Mouse (Mus musculus) hindbrain, embryonic 15.5 days (tissue): ENCODE results near the gene Best2. TPM values are rescaled to one million over a fixed set of nuclear protein-coding genes. Genes with fewer than 3 reads are reported as not detected.
A peak's percentile ranks its signal among the peaks of the same experiment; 100 is the strongest.

Experiments
- ATAC-seq: fragments of 200-750 bp; cut with Nextera tagmentation; 2 replicates; pipeline ENCODE4 v1.8.0; 2017; ENCODE audit warnings: low read depth, moderate number of reproducible peaks, moderate TSS enrichment; ENCODE audit not compliant: low FRiP score
- H3K27ac ChIP-seq: fragments of 300-500 bp; sonication (generic); replicated peaks from 2 replicates; pipeline ENCODE4 v1.5.1; 2015; ENCODE audit warnings: mild to moderate bottlenecking, inconsistent platforms
- H3K27me3 ChIP-seq: fragments of 300-500 bp; sonication (generic); 2 replicates; pipeline ENCODE4 v1.6.1; 2015; ENCODE audit warnings: control low read depth, inconsistent platforms
- H3K36me3 ChIP-seq: fragments of 300-500 bp; sonication (generic); 2 replicates; pipeline ENCODE4 v1.6.1; 2015; ENCODE audit warnings: control low read depth, inconsistent platforms
- H3K4me1 ChIP-seq: fragments of 300-500 bp; sonication (generic); replicated peaks from 2 replicates; pipeline ENCODE4 v1.6.1; 2015; ENCODE audit warnings: control low read depth, inconsistent platforms
- H3K4me2 ChIP-seq: fragments of 300-500 bp; sonication (generic); 2 replicates; pipeline ENCODE4 v1.6.1; 2015; ENCODE audit warnings: moderate library complexity, mild to moderate bottlenecking, inconsistent platforms
- H3K4me3 ChIP-seq: fragments of 300-500 bp; sonication (generic); 2 replicates; pipeline ENCODE4 v1.5.1; 2015; ENCODE audit warnings: mild to moderate bottlenecking, inconsistent platforms
- H3K9ac ChIP-seq: fragments of 300-500 bp; sonication (generic); 2 replicates; pipeline ENCODE4 v1.6.1; 2015; ENCODE audit warnings: inconsistent platforms
- H3K9me3 ChIP-seq: fragments of 300-500 bp; sonication (generic); 2 replicates; pipeline ENCODE4 v1.6.1; 2016; ENCODE audit warnings: control low read depth, inconsistent platforms
- WGBS: fragments of 180-500 bp; shearing (Covaris S2); methylation state at CpG from one replicate; pipeline ENCODE4 v1.1.7; 2015; 5-methylcytosine and 5-hydroxymethylcytosine counted together
- polyA plus RNA-seq: library from polyadenylated mRNA; unstranded; fragments of >200 nt; fragmentation: Nextera tagmentation; extraction: Ambion mirVana; gene quantifications from 2 replicates; pipeline ENCODE4 v1.2.1, GENCODE M21; 2015

Gene Best2
- polyA plus RNA-seq: 0.08 TPM in 1 of 2 replicates, not detected in the other

DNA sequence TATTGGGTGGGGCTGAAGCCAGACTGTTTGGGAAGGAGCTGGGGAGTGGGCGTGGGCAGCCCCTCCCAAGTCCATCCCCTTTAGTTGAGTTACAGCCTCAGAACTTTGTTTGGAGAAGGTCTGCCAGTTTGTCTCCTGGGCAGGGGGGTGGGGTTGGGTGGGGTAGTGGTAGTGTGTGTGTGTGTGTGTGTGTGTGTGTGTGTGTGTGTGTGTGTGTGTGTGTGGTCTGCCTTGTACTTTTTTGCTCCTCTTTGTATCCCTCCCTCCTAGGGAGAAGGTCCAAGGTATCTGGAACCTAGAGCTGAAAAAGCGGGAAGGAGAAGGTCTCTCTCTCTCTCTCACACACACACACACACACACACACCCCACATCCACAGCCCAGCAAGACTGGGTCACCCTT, at the start of gene Best2:
Best2 (minus strand) TSS at position 101 of the 400 bp plus-strand sequence.
- Histone ChIP-seq H3K4me3 (peak within 1 kb of the TSS; percentile 41), H3K9ac (peak within 1 kb of the TSS; percentile 56), H3K4me2 (peak within 1 kb of the TSS; percentile 84), H3K4me1 (peaks cover 7% of the 10 kb centered on the region), H3K9me3 (no peaks in the 10 kb centered on the region), H3K27ac (no peak within 1 kb of the TSS), H3K36me3 (peaks cover 14% of the 10 kb centered on the region), H3K27me3 (peaks cover 33% of the 10 kb centered on the region)
- no peak for ATAC-seq
- WGBS: 60% methylated on average over 2 of the region's 2 CpGs

- no peaks in the 10 kb centered on the region for H3K27me3 ChIP-seq
- no peak overlapping the region for H3K9ac ChIP-seq
- no peak for ATAC-seq
- no peak overlapping the region for H3K27ac ChIP-seq
- no peak overlapping the region for H3K4me2 ChIP-seq
- H3K4me1 ChIP-seq: peaks cover 26% of the 10 kb centered on the region
- no peaks in the 10 kb centered on the region for H3K9me3 ChIP-seq
- 97% methylated on average over 4 of the region's 4 CpGs for WGBS
- H3K4me3 ChIP-seq: no peak overlapping the region
- peaks cover 28% of the 10 kb centered on the region for H3K36me3 ChIP-seq
Observed at GRCm38 (mm10) chr8:85062603-85063002, 48.3 kb upstream of the Best2 start.

- no peaks in the 10 kb centered on the region for H3K27me3 ChIP-seq
- H3K9me3 ChIP-seq: no peaks in the 10 kb centered on the region
- under 1% methylated on average over 52 of the region's 53 CpGs for WGBS
- H3K36me3 ChIP-seq: peaks cover 25% of the 10 kb centered on the region
- peak within 1 kb of the TSS; percentile 92 for H3K9ac ChIP-seq
- peak; percentile 92 for ATAC-seq
- peaks cover 26% of the 10 kb centered on the region for H3K4me1 ChIP-seq
- H3K4me2 ChIP-seq: peak within 1 kb of the TSS; percentile 77
- H3K27ac ChIP-seq: peak within 1 kb of the TSS; percentile 85
- H3K4me3 ChIP-seq: peak within 1 kb of the TSS; percentile 97
Observed at GRCm38 (mm10) chr8:85059879-85060616, 45.7 kb upstream of the Best2 start, which contains the start of gene Fbxw9. Gene Fbxw9, plus strand, starts transcription at chr8:85060055.

DNA sequence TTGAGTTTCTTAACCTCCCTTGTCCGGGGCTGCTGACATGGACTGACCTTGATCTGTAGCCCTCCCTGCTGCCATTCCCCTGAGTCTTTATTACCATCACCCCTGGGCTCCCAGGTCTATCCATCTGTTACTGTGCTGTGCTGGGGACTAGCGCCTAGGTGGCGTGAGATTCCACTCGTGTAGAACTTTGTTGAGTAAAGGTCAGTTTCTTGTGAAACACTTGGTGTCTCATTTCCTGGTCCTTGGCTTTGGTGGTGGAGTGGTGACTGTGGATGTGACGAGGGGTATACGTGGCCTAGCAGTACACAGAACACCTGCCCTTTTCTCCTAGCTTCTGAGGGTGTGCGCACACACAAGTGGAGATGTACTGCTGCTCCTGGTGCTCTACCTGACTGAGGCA, 43.0 kb upstream of the Best2 start:
- H3K4me2 ChIP-seq: no peak overlapping the region
- no peaks in the 10 kb centered on the region for H3K9me3 ChIP-seq
- H3K36me3 ChIP-seq: peaks cover 39% of the 10 kb centered on the region
- no peak overlapping the region for H3K4me3 ChIP-seq
- no peaks in the 10 kb centered on the region for H3K27me3 ChIP-seq
- H3K27ac ChIP-seq: no peak overlapping the region
- no peak for ATAC-seq
- 85% methylated on average over 7 of the region's 7 CpGs for WGBS
- no peak overlapping the region for H3K9ac ChIP-seq
- H3K4me1 ChIP-seq: peaks cover 25% of the 10 kb centered on the region

DNA sequence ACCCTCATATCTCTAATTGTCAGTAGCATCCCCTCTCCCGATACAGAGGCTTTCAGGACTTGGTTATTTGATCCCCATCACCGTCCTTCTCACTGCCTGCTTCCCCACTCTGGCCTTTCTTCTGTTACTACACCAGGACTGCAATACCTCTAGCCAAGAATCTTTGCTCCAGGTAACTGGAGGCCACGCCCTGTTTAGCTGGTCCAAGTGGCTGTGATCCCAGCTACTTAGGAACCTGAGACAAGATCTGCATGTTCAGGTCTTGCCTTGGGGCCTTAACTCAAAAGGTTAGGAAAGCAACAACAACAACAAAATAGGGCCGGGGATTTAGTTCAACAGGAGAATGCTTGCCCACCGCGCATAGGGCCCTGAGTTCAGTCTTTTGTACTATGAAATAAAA, 29.3 kb upstream of the Best2 start:
- Histone ChIP-seq H3K9ac (no peak overlapping the region), H3K27ac (no peak overlapping the region), H3K4me1 (peaks cover 11% of the 10 kb centered on the region), H3K36me3 (peaks cover 70% of the 10 kb centered on the region), H3K4me3 (no peak overlapping the region), H3K9me3 (no peaks in the 10 kb centered on the region), H3K4me2 (no peak overlapping the region), H3K27me3 (no peaks in the 10 kb centered on the region)
- no peak for ATAC-seq
- WGBS: 97% methylated on average over 6 of the region's 6 CpGs

DNA sequence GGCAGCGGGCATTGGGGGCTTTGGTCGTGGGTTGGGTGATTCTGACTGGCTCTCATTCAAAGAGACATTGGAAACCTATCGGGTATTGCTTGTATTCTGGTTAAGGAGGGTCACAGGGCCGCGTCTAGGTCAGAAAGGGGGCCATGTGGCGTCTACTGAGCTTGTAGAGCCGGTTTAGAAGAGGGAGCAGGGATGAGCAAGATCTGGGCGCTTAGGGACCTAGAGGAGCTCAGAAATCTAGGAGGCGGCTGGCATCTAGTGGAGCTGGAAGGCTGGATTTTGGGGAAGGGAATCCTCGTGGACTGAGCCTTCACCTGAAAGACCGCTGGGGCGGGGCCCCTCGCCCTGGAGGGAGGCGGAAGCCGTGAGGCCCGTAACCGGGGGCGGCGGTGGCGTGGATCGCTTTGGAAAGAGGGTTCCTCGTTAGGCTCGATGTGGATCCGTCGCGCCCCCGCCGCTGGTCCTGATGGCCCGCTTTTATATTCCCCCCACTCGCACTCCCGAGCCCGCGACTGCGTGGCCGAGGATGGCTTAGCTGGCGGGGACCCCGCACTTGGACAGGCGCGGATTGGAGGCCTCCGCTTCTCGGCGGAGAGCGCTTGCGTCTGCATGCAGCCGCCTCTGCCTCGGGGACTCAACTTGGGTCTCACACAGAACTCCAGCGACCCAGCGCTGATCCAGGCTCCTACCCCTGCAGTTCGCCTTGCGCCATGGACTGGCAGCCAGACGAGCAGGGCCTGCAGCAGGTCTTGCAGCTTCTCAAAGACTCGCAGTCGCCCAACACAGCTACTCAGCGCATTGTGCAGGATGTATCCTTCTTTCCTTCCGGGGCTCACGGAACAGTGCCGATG, 23.6 kb upstream of the Best2 start:
- H3K4me2 ChIP-seq: peak overlapping the region; percentile 94
- peaks cover 37% of the 10 kb centered on the region for H3K4me1 ChIP-seq
- peak overlapping the region; percentile 99 for H3K27ac ChIP-seq
- H3K36me3 ChIP-seq: peaks cover 19% of the 10 kb centered on the region
- H3K4me3 ChIP-seq: peak overlapping the region; percentile 87
- peak overlapping the region; percentile 90 for H3K9ac ChIP-seq
- no peaks in the 10 kb centered on the region for H3K9me3 ChIP-seq
- under 1% methylated on average over 54 of the region's 57 CpGs for WGBS
- peak; percentile 17; the same call in 1 of the 2 replicates for ATAC-seq
- H3K27me3 ChIP-seq: no peaks in the 10 kb centered on the region

DNA sequence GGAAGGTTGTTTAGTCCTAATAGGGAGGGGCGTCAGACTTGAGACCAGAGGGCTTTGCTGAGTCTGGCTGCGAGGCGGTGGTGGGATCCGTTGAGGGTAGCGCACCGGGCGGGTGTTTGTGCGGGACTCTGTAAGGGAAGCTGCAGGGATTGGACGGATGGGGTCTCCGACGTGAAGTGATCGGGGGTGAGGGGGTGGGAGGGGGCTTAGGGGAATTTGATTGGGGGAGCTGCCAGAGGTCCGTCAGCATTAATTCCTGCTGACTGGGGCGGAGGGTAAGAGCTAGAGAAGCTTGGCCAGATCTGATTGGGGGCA, 23.0 kb upstream of the Best2 start:
- peak overlapping the region; percentile 90 for H3K9ac ChIP-seq
- under 1% methylated on average over 14 of the region's 14 CpGs for WGBS
- peak; percentile 68 for ATAC-seq
- peaks cover 37% of the 10 kb centered on the region for H3K4me1 ChIP-seq
- H3K4me3 ChIP-seq: peak overlapping the region; percentile 87
- peak overlapping the region; percentile 99 for H3K27ac ChIP-seq
- H3K4me2 ChIP-seq: peak overlapping the region; percentile 94
- no peaks in the 10 kb centered on the region for H3K27me3 ChIP-seq
- peaks cover 25% of the 10 kb centered on the region for H3K36me3 ChIP-seq
- H3K9me3 ChIP-seq: no peaks in the 10 kb centered on the region

DNA sequence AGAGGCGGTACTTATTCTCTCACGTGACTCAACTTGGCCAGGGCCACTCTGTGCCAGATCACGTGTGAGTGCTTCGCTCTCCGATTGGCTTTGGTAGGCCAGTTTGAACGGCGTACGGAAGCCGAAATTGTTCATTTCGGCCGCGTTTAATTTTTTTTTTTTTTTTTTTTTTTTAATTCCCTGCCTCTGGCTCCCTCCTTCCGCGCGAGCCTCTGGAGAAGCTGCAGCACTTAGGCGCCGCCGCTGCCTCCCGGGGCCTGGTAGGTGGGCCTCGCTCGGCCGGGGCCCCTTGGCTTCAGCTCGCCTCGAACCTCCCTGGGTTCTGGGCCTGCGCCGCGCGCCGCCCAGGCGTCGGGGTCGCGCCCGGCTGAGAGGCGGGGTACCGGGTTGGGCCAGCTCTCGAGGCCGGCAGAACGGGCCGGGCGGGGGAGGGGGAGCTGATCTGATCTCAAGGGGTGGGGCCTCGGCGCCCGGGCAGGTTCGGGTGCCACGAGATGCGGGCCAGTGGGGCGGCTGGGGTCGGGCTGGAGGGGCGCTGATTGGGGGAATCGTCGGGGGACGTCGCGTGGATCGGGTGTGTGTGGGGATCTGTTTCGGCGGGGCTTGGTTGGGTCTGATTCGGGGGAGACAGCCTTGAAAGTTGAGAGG, 22.5 kb upstream of the Best2 start, which contains the start of gene Tnpo2:
Tnpo2 (plus strand) TSS at position 198 of the 648 bp plus-strand sequence.
- ATAC-seq: peak; percentile 93
- Histone ChIP-seq H3K9ac (peak within 1 kb of the TSS; percentile 90), H3K4me1 (peaks cover 37% of the 10 kb centered on the region), H3K36me3 (peaks cover 30% of the 10 kb centered on the region), H3K27ac (peak within 1 kb of the TSS; percentile 99), H3K4me3 (peak within 1 kb of the TSS; percentile 87), H3K4me2 (peak within 1 kb of the TSS; percentile 94), H3K27me3 (no peaks in the 10 kb centered on the region), H3K9me3 (no peaks in the 10 kb centered on the region)
- WGBS: under 1% methylated on average over 59 of the region's 59 CpGs

GRCm38 (mm10) chr8:85036381-85036717, 22.0 kb upstream of the Best2 start:
- H3K27me3 ChIP-seq: no peaks in the 10 kb centered on the region
- ATAC-seq: peak; percentile 59
- peak overlapping the region; percentile 90 for H3K9ac ChIP-seq
- peaks cover 30% of the 10 kb centered on the region for H3K36me3 ChIP-seq
- WGBS: 0% methylated on average over 9 of the region's 9 CpGs
- peaks cover 37% of the 10 kb centered on the region for H3K4me1 ChIP-seq
- H3K4me2 ChIP-seq: peak overlapping the region; percentile 94
- H3K9me3 ChIP-seq: no peaks in the 10 kb centered on the region
- peak overlapping the region; percentile 99 for H3K27ac ChIP-seq
- H3K4me3 ChIP-seq: peak overlapping the region; percentile 87

DNA sequence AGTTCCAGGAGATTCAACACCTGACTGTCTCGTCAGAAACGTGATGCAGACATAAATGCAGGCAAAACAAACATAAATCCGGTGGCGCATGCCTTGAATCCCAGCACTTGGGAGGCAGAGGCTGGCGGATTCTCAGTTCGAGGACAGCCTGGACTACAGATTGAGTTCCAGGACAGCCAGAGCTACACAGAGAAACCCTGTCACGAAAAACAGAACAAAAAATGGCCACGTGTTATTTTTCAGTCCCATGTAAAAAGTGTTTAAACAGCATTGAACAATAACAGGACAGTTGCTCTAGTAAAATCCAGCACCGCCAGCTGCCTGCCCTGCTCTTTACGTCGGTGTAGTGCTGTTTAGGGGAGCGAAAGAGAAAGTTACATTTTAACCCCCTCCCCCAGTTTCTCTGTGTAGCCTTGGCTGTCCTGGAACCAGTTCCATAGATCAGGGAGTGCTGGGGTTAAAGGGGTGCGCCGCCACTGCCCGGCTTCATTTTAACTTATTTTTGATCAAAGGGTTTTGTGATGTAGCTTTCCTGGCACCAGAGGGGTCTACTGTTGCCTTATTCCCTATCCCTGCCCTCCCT, 21.5 kb upstream of the Best2 start:
- WGBS: 1% methylated on average over 15 of the region's 15 CpGs
- Histone ChIP-seq H3K9me3 (no peaks in the 10 kb centered on the region), H3K4me3 (peak overlapping the region; percentile 87), H3K9ac (peak overlapping the region; percentile 90), H3K27ac (peak overlapping the region; percentile 99), H3K36me3 (peaks cover 28% of the 10 kb centered on the region), H3K27me3 (no peaks in the 10 kb centered on the region), H3K4me2 (peak overlapping the region; percentile 94), H3K4me1 (peaks cover 36% of the 10 kb centered on the region)
- ATAC-seq: no peak

- H3K27ac ChIP-seq: peak overlapping the region; percentile 99; the same call in 1 of the 2 replicates
- ATAC-seq: no peak
- peak overlapping the region; percentile 94 for H3K4me2 ChIP-seq
- H3K9me3 ChIP-seq: no peaks in the 10 kb centered on the region
- peaks cover 28% of the 10 kb centered on the region for H3K36me3 ChIP-seq
- 6% methylated on average over 12 of the region's 12 CpGs for WGBS
- H3K27me3 ChIP-seq: no peaks in the 10 kb centered on the region
- peak overlapping the region; percentile 90 for H3K9ac ChIP-seq
- H3K4me3 ChIP-seq: peak overlapping the region; percentile 87
- peaks cover 33% of the 10 kb centered on the region for H3K4me1 ChIP-seq
Observed at GRCm38 (mm10) chr8:85035165-85035727, 20.9 kb upstream of the Best2 start.
